Mouse (Mus musculus) ES-Bruce4 (cell line): ENCODE measurements around the gene Gnaq. TPM values are rescaled to one million over a fixed set of nuclear protein-coding genes. Genes with fewer than 3 reads are reported as not detected.

ENCODE experiments used
- H3K27ac ChIP-seq: 2 replicates; pipeline ENCODE4 v1.5.1; 2012; ENCODE audit warnings: low read length, inconsistent platforms; ENCODE audit not compliant: insufficient read depth
- H3K27me3 ChIP-seq: 2 replicates; pipeline ENCODE4 v1.6.1; 2012; ENCODE audit warnings: mild to moderate bottlenecking, low read length, inconsistent platforms; ENCODE audit not compliant: control insufficient read depth, poor library complexity, insufficient read depth, severe bottlenecking
- H3K36me3 ChIP-seq: 2 replicates; pipeline ENCODE4 v1.6.1; 2012; ENCODE audit warnings: inconsistent platforms, mild to moderate bottlenecking, low read length, moderate library complexity; ENCODE audit not compliant: control insufficient read depth, poor library complexity, insufficient read depth, severe bottlenecking
- H3K4me1 ChIP-seq: one replicate; pipeline ENCODE4 v1.8.1; 2011; ENCODE audit warnings: low read length; ENCODE audit not compliant: control insufficient read depth, insufficient read depth
- H3K4me3 ChIP-seq: 2 replicates; pipeline ENCODE4 v1.5.1; 2011; ENCODE audit warnings: low read depth, mild to moderate bottlenecking, low read length
- H3K9ac ChIP-seq: 2 replicates; pipeline ENCODE4 v1.6.1; 2012; ENCODE audit warnings: low read depth, mild to moderate bottlenecking, inconsistent platforms; ENCODE audit not compliant: poor library complexity, severe bottlenecking
- H3K9me3 ChIP-seq: replicated peaks from 2 replicates; pipeline ENCODE4 v1.6.1; 2012; ENCODE audit warnings: mild to moderate bottlenecking, low read length, inconsistent platforms; ENCODE audit not compliant: control insufficient read depth, poor library complexity, insufficient read depth, severe bottlenecking
- CTCF ChIP-seq: IDR thresholded peaks from one replicate; pipeline ENCODE4 v1.8.1; 2011; ENCODE audit warnings: low read depth, low read length
- EP300 ChIP-seq: IDR thresholded peaks from 2 replicates; pipeline ENCODE4 v1.6.1; 2011; ENCODE audit warnings: low read depth, low read length; ENCODE audit not compliant: insufficient read depth
- POLR2A ChIP-seq: IDR thresholded peaks from one replicate; pipeline ENCODE4 v1.8.1; 2011; ENCODE audit warnings: low read length; ENCODE audit not compliant: insufficient read depth
- polyA plus RNA-seq: library from polyadenylated mRNA; stranded (reverse); fragments of >200 nt; gene quantifications from 2 replicates; pipeline ENCODE4 v1.2.4, GENCODE M21; 2011; ENCODE audit warnings: low read depth; ENCODE audit not compliant: missing spikeins, insufficient read depth, insufficient read length

The Gnaq gene
- polyA plus RNA-seq, 1 experiment = 37.7 TPM

- H3K36me3 ChIP-seq = no peaks in the 10 kb centered on the region
- H3K4me3 ChIP-seq = no peak overlapping the region
- H3K9ac ChIP-seq = no peak overlapping the region
- TF ChIP-seq POLR2A (no peak), CTCF (no peak), EP300 (no peak)
- no peak overlapping the region for H3K27ac ChIP-seq
- H3K4me1 ChIP-seq = no peaks in the 10 kb centered on the region
- H3K9me3 ChIP-seq = no peaks in the 10 kb centered on the region
- no peaks in the 10 kb centered on the region for H3K27me3 ChIP-seq
These were observed 198.4 kb downstream of the Gnaq start for GRCm38 (mm10) chr19:16331047-16331446.

GRCm38 (mm10) chr19:16337866-16338530 is 205.4 kb downstream of the Gnaq start:
- Histone ChIP-seq H3K4me3 (no peak overlapping the region), H3K27ac (no peak overlapping the region), H3K9ac (no peak overlapping the region), H3K36me3 (no peaks in the 10 kb centered on the region), H3K27me3 (no peaks in the 10 kb centered on the region), H3K9me3 (no peaks in the 10 kb centered on the region), H3K4me1 (no peaks in the 10 kb centered on the region)
- TF ChIP-seq CTCF (no peak), POLR2A (no peak), EP300 (no peak)

GRCm38 (mm10) chr19:16339954-16340586 is 207.4 kb downstream of the Gnaq start:
- Histone ChIP-seq H3K4me1 (no peaks in the 10 kb centered on the region), H3K36me3 (no peaks in the 10 kb centered on the region), H3K9ac (no peak overlapping the region), H3K27ac (no peak overlapping the region), H3K4me3 (no peak overlapping the region), H3K9me3 (no peaks in the 10 kb centered on the region), H3K27me3 (no peaks in the 10 kb centered on the region)
- TF ChIP-seq EP300 (no peak), POLR2A (no peak)

GRCm38 (mm10) chr19:16342702-16343101 is 210.1 kb downstream of the Gnaq start:
- no peaks in the 10 kb centered on the region for H3K27me3 ChIP-seq
- no peak overlapping the region for H3K4me3 ChIP-seq
- TF ChIP-seq CTCF (no peak), POLR2A (no peak), EP300 (no peak)
- H3K36me3 ChIP-seq = no peaks in the 10 kb centered on the region
- no peak overlapping the region for H3K27ac ChIP-seq
- H3K9ac ChIP-seq = no peak overlapping the region
- H3K9me3 ChIP-seq = no peaks in the 10 kb centered on the region
- no peaks in the 10 kb centered on the region for H3K4me1 ChIP-seq

- H3K27ac ChIP-seq = no peak overlapping the region
- no peaks in the 10 kb centered on the region for H3K9me3 ChIP-seq
- H3K4me1 ChIP-seq = no peaks in the 10 kb centered on the region
- H3K4me3 ChIP-seq = no peak overlapping the region
- TF ChIP-seq POLR2A = no peak
- no peak for TF ChIP-seq EP300
- no peak for TF ChIP-seq CTCF
- no peaks in the 10 kb centered on the region for H3K36me3 ChIP-seq
- H3K27me3 ChIP-seq = no peaks in the 10 kb centered on the region
- H3K9ac ChIP-seq = no peak overlapping the region
These were observed 212.9 kb downstream of the Gnaq start for GRCm38 (mm10) chr19:16345516-16345915.

GRCm38 (mm10) chr19:16347037-16347436 is 214.4 kb downstream of the Gnaq start:
- no peak overlapping the region for H3K4me3 ChIP-seq
- no peaks in the 10 kb centered on the region for H3K9me3 ChIP-seq
- H3K4me1 ChIP-seq = no peaks in the 10 kb centered on the region
- H3K36me3 ChIP-seq = no peaks in the 10 kb centered on the region
- H3K27me3 ChIP-seq = no peaks in the 10 kb centered on the region
- no peak overlapping the region for H3K9ac ChIP-seq
- TF ChIP-seq CTCF = no peak
- no peak for TF ChIP-seq POLR2A
- TF ChIP-seq EP300 = no peak
- H3K27ac ChIP-seq = no peak overlapping the region
